Mouse (Mus musculus) liver, adult 2 months (tissue): ENCODE measurements at regions not wholly inside any gene's neighbourhood (a gene's known extent, or its start where the extent isn't known, plus 50 kb on each side); places are given as distances from the start of the nearest gene placed in this dataset.

Experiments
- CTCF ChIP-seq: fragments of 200-500 bp; IDR thresholded peaks from 2 replicates; pipeline ENCODE4 v1.5.1; 2011; ENCODE audit warnings: low read depth, low read length, control low read depth
- POLR2A ChIP-seq: fragments of 200-500 bp; IDR thresholded peaks from 2 replicates; pipeline ENCODE4 v1.6.1; 2011; ENCODE audit warnings: low read length, control low read depth; ENCODE audit not compliant: insufficient read depth; ENCODE audit errors: extremely low read depth

DNA sequence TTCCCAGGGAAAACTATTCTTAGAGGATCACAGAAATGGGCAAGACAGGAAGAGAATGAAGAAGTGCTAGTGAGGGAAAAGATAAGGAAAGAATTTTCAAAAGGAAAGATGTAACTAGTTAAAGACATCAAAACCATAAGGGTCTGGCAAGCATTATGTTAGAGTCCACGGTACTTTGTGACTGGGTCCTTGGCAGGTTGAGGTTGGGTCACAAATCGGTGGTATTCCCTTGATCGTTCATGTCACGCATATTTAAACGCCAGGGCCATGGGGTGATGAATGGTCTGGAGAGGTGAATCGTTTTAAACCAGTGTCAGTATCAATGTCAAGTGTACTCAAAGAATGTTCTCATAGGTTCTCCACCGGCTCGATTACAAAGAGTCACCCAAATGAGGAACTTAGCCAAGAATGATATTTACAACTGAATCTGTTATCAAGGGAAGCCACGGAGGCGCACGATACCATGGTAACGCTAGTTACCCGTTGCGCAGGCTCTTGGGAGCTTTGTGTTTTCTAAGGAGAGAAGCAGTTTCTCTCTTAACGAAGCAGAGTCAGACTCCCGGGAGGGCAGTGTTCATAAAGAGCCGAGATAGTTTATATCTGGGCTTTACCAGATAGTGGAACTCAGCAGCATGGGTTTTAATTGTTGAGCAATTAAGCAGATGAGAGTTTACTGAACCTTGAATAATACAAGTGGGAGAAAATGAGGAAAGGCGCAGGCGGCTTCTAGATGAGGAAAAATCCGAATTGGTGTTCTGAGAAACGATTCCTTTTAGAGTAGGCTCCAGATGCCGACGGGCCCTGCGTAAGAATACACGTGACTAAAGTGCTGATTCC, 124.0 kb downstream of the Cdc42ep3 start:
- TF ChIP-seq POLR2A (no peak), CTCF (no peak)
